Mouse (Mus musculus) liver, embryonic 15.5 days (tissue): ENCODE data around the gene Rcbtb2. TPM values are rescaled to one million over a fixed set of nuclear protein-coding genes. Genes with fewer than 3 reads are reported as not detected.
"Not testable (repeated sequence)": the region's sequence is repeated elsewhere in the genome, so short reads cannot be mapped to it uniquely, and the experiment has no call there.

Experiments used
- ATAC-seq: fragments of 200-750 bp; cut with Nextera tagmentation; 2 replicates; pipeline ENCODE4 v1.8.0; 2017; ENCODE audit warnings: moderate number of reproducible peaks, mild to moderate bottlenecking, moderate library complexity; ENCODE audit not compliant: insufficient read depth
- H3K27ac ChIP-seq: fragments of 300-500 bp; sonication (generic); replicated peaks from 2 replicates; pipeline ENCODE4 v1.5.1; 2015; ENCODE audit warnings: mild to moderate bottlenecking, inconsistent platforms
- H3K27me3 ChIP-seq: fragments of 300-500 bp; sonication (generic); 2 replicates; pipeline ENCODE4 v1.6.1; 2015; ENCODE audit warnings: mild to moderate bottlenecking, inconsistent platforms
- H3K36me3 ChIP-seq: fragments of 300-500 bp; sonication (generic); replicated peaks from 2 replicates; pipeline ENCODE4 v1.6.1; 2015; ENCODE audit warnings: moderate library complexity, mild to moderate bottlenecking, inconsistent platforms
- H3K4me1 ChIP-seq: fragments of 300-500 bp; sonication (generic); replicated peaks from 2 replicates; pipeline ENCODE4 v1.6.1; 2015; ENCODE audit warnings: inconsistent platforms
- H3K4me2 ChIP-seq: fragments of 300-500 bp; sonication (generic); 2 replicates; pipeline ENCODE4 v1.6.1; 2015; ENCODE audit warnings: moderate library complexity, mild to moderate bottlenecking, inconsistent platforms
- H3K4me3 ChIP-seq: fragments of 300-500 bp; sonication (generic); replicated peaks from 2 replicates; pipeline ENCODE4 v1.5.1; 2015; ENCODE audit warnings: mild to moderate bottlenecking, inconsistent platforms
- H3K9ac ChIP-seq: fragments of 300-500 bp; sonication (generic); 2 replicates; pipeline ENCODE4 v1.6.1; 2015; ENCODE audit warnings: moderate library complexity, mild to moderate bottlenecking, inconsistent platforms
- H3K9me3 ChIP-seq: fragments of 300-500 bp; sonication (generic); replicated peaks from 2 replicates; pipeline ENCODE4 v1.6.1; 2016; ENCODE audit warnings: inconsistent platforms
- WGBS: fragments of 180-500 bp; shearing (Covaris S2); methylation state at CpG from one replicate; pipeline ENCODE4 v1.1.7; 2015; ENCODE audit warnings: mixed read lengths; ENCODE audit not compliant: insufficient replicate concordance; 5-methylcytosine and 5-hydroxymethylcytosine counted together
- polyA plus RNA-seq: library from polyadenylated mRNA; unstranded; fragments of >200 nt; fragmentation: Nextera tagmentation; extraction: Ambion mirVana; gene quantifications from 2 replicates; pipeline ENCODE4 v1.2.1, GENCODE M21; 2015

Gene Rcbtb2
- polyA plus RNA-seq, 1 experiment from 2014 or later, result 18.9 TPM

- WGBS, result 45% methylated on average over 6 of the region's 6 CpGs
- no peak for ATAC-seq
These were observed 17.9 kb upstream of the Rcbtb2 start for GRCm38 (mm10) chr14:73104913-73105312.

DNA sequence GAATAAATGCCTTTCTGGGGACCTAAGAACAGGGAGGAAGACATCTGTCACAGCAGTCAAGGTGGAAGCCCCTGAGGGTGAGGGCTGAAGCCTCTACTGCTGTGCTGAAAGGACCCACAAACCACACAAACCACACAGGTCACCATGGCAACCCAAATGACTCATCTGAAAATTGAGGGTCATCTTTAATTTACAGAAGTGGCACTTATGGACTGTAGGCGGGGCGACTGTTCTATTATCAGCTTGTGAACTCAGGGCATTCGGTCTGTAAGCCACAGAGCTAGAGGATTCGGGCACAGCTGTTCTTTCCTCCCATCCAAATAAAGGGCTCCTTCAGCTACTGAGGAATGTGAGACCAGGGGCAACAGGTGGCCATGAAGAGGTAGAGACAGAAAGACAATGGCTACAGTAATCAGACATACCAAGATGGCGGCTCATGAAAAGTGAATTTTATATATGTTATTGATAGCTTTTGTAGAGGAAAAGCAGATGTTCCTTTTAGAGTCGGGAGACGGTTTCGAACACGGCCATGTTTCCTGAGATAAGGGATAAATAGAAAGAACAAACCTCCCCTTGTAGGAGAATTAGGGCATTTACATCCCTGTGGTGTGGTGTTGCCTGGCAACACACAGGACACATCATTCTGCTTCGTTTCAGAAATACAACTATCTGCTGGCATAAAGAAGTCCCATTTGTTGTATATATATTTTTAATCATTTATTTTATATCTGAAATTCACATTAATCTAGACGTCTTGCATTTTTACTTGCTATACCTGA is 17.2 kb upstream of the Rcbtb2 start:
- no peak for ATAC-seq
- H3K27me3 ChIP-seq, result no peaks in the 10 kb centered on the region
- no peak overlapping the region for H3K4me3 ChIP-seq
- peaks cover 9% of the 10 kb centered on the region for H3K4me1 ChIP-seq
- no peak overlapping the region for H3K4me2 ChIP-seq
- H3K27ac ChIP-seq, result no peak overlapping the region
- H3K36me3 ChIP-seq, result no peaks in the 10 kb centered on the region
- WGBS, result 19% methylated on average over 11 of the region's 11 CpGs
- no peaks in the 10 kb centered on the region for H3K9me3 ChIP-seq
- no peak overlapping the region for H3K9ac ChIP-seq

More at GRCm38 (mm10) chr14:73104913-73105312, 17.9 kb upstream of the Rcbtb2 start:
- no peak overlapping the region for H3K9ac ChIP-seq
- H3K4me2 ChIP-seq, result no peak overlapping the region
- H3K27ac ChIP-seq, result no peak overlapping the region
- H3K9me3 ChIP-seq, result no peaks in the 10 kb centered on the region
- no peaks in the 10 kb centered on the region for H3K27me3 ChIP-seq
- H3K4me1 ChIP-seq, result peaks cover 9% of the 10 kb centered on the region
- H3K36me3 ChIP-seq, result no peaks in the 10 kb centered on the region
- H3K4me3 ChIP-seq, result no peak overlapping the region

GRCm38 (mm10) chr14:73106234-73106711 is 16.6 kb upstream of the Rcbtb2 start:
- no peaks in the 10 kb centered on the region for H3K9me3 ChIP-seq
- WGBS, result 18% methylated on average over 8 of the region's 8 CpGs
- ATAC-seq, result no peak
- no peak overlapping the region for H3K9ac ChIP-seq
- peaks cover 9% of the 10 kb centered on the region for H3K4me1 ChIP-seq
- no peaks in the 10 kb centered on the region for H3K36me3 ChIP-seq
- no peak overlapping the region for H3K27ac ChIP-seq
- H3K4me2 ChIP-seq, result peak overlapping the region; percentile 29
- H3K4me3 ChIP-seq, result no peak overlapping the region
- no peaks in the 10 kb centered on the region for H3K27me3 ChIP-seq

DNA sequence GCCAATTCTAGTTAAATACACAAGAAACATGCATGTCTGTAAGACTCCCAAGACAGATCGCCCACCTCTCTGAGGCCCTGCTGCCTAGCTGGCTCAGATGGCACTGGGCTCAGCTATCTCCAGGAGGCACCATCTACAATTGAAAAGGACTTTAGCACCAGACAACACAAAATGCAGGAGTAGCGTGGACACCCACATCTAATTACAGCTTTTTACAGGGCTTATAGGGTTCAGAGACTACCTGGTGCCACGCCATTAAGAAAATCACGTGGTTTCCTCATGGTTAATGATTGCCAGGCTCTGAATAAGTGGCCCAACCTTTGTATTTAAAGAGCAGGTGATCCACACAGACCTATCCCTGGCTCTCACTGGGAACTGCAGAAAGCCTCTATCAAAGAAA is 15.9 kb upstream of the Rcbtb2 start:
- H3K9ac ChIP-seq, result no peak overlapping the region
- no peak overlapping the region for H3K4me3 ChIP-seq
- WGBS, result 33% methylated on average over 4 of the region's 4 CpGs
- no peaks in the 10 kb centered on the region for H3K27me3 ChIP-seq
- H3K4me1 ChIP-seq, result peaks cover 9% of the 10 kb centered on the region
- H3K36me3 ChIP-seq, result no peaks in the 10 kb centered on the region
- ATAC-seq, result peak; percentile 64
- peak overlapping the region; percentile 29 for H3K4me2 ChIP-seq
- H3K9me3 ChIP-seq, result no peaks in the 10 kb centered on the region
- no peak overlapping the region for H3K27ac ChIP-seq

DNA sequence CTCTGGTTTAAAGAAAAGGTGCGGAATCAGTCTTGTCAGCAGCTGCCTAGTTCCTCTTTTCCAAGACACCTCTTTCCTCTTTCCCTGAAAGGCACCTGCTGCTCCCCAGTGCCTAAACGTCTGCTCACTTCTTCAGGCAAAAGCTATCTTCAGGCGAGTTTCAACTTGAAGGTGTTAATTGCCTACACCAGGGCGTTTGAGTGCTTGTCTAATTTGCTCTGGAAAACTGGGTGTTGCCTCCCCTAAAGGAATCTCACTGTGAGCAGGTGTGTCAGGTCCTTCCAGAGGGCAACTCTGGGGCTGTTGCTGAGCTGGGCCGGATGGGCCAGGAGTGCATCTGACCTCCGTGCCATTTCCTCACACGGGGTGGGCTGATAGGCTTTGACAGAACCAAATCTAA is 15.5 kb upstream of the Rcbtb2 start:
- no peak overlapping the region for H3K27ac ChIP-seq
- no peak overlapping the region for H3K4me3 ChIP-seq
- peak overlapping the region; percentile 8; the same call in 1 of the 2 replicates for H3K4me2 ChIP-seq
- H3K36me3 ChIP-seq, result no peaks in the 10 kb centered on the region
- 32% methylated on average over 7 of the region's 7 CpGs for WGBS
- H3K27me3 ChIP-seq, result no peaks in the 10 kb centered on the region
- no peak overlapping the region for H3K9ac ChIP-seq
- H3K4me1 ChIP-seq, result peaks cover 10% of the 10 kb centered on the region
- H3K9me3 ChIP-seq, result no peaks in the 10 kb centered on the region
- peak; percentile 34; the same call in 1 of the 2 replicates for ATAC-seq

GRCm38 (mm10) chr14:73107952-73108351 is 14.9 kb upstream of the Rcbtb2 start:
- Histone ChIP-seq H3K4me2 (no peak overlapping the region), H3K27me3 (no peaks in the 10 kb centered on the region), H3K36me3 (no peaks in the 10 kb centered on the region), H3K4me3 (no peak overlapping the region), H3K4me1 (peaks cover 14% of the 10 kb centered on the region), H3K9me3 (no peaks in the 10 kb centered on the region), H3K27ac (no peak overlapping the region), H3K9ac (no peak overlapping the region)
- ATAC-seq, result no peak
- 20% methylated on average over 6 of the region's 6 CpGs for WGBS

DNA sequence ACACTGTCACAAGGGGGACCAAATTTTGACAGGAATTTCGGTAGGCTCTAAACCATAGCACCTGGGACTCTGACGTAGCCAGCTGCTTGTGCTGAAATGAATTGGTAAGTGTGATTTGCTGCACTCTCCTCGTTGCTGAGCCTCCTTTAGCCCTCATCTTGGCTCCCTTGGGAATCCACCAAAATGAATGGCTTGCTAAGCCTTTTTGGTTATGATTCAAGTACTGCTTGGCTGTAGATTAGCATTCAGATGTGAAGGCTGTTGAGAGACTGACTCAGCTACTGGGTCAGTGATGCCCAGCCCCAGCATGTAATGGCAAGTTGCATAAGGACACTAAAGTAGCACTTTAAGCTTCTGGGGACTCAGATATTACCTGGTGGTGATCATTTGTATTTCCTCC is 12.2 kb upstream of the Rcbtb2 start:
- Histone ChIP-seq H3K9me3 (no peaks in the 10 kb centered on the region), H3K4me2 (no peak overlapping the region), H3K27me3 (no peaks in the 10 kb centered on the region), H3K27ac (no peak overlapping the region), H3K4me3 (no peak overlapping the region), H3K9ac (no peak overlapping the region), H3K36me3 (no peaks in the 10 kb centered on the region), H3K4me1 (peaks cover 14% of the 10 kb centered on the region)
- WGBS, result 65% methylated on average over 3 of the region's 3 CpGs
- ATAC-seq, result no peak

DNA sequence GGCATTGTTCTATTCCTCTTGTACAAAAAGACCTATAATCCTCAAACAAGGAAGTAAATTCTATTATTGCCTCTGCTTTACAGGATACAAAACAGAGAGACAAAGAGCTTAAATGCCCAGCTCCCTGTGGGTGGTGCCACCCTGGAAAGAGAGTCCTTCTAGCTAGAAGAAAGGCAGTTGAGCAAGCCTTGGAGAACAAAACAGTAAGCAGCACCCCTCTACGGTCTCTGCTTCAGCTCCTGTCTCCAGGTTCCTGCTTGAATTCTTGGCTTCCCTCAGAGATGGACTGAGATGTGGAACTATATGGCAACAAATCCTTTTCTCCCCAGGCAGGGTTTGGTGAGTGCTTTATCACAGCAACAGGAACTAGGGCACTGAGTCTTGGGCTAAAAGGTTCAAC is 11.7 kb upstream of the Rcbtb2 start:
- no peak overlapping the region for H3K4me3 ChIP-seq
- H3K27me3 ChIP-seq, result no peaks in the 10 kb centered on the region
- 60% methylated on average over 1 of the region's 1 CpGs for WGBS
- H3K9ac ChIP-seq, result no peak overlapping the region
- peaks cover 14% of the 10 kb centered on the region for H3K4me1 ChIP-seq
- no peak overlapping the region for H3K27ac ChIP-seq
- H3K4me2 ChIP-seq, result no peak overlapping the region
- H3K36me3 ChIP-seq, result no peaks in the 10 kb centered on the region
- no peak for ATAC-seq
- no peaks in the 10 kb centered on the region for H3K9me3 ChIP-seq

GRCm38 (mm10) chr14:73112186-73112840 is 10.5 kb upstream of the Rcbtb2 start:
- WGBS, result 45% methylated on average over 12 of the region's 12 CpGs
- no peak for ATAC-seq
- H3K9ac ChIP-seq, result no peak overlapping the region
- H3K4me3 ChIP-seq, result no peak overlapping the region
- peaks cover 13% of the 10 kb centered on the region for H3K4me1 ChIP-seq
- H3K27ac ChIP-seq, result no peak overlapping the region
- H3K4me2 ChIP-seq, result no peak overlapping the region
- no peaks in the 10 kb centered on the region for H3K9me3 ChIP-seq
- no peaks in the 10 kb centered on the region for H3K36me3 ChIP-seq
- H3K27me3 ChIP-seq, result no peaks in the 10 kb centered on the region

DNA sequence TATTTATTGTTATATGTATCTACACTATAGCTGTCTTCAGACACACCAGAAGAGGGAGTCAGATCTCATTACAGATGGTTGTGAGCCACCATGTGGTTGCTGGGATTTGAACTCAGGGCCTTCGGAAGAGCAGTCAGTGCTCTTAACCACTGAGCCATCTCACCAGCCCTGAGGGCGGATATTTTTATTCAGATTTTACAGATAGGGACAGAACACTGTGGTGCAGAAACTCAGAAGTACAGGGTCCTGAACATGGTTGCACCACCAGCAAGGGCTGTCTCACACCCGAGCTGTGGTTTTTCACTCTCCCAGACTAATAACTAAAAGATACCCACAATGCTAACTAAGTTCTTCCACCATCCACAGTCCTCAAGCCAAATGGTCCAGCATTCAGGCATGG is 7.9 kb upstream of the Rcbtb2 start:
- H3K36me3 ChIP-seq, H3K9me3 ChIP-seq, H3K4me3 ChIP-seq, H3K9ac ChIP-seq, ATAC-seq, H3K4me2 ChIP-seq, H3K27me3 ChIP-seq, H3K27ac ChIP-seq: not testable (repeated sequence)
- peaks cover 18% of the 10 kb centered on the region for H3K4me1 ChIP-seq
- 68% methylated on average over 3 of the region's 3 CpGs for WGBS

GRCm38 (mm10) chr14:73116301-73116700 is 6.5 kb upstream of the Rcbtb2 start:
- H3K4me2 ChIP-seq, result no peak overlapping the region
- no peak overlapping the region for H3K4me3 ChIP-seq
- H3K9ac ChIP-seq, result no peak overlapping the region
- WGBS, result 36% methylated on average over 2 of the region's 2 CpGs
- H3K36me3 ChIP-seq, result no peaks in the 10 kb centered on the region
- no peaks in the 10 kb centered on the region for H3K9me3 ChIP-seq
- no peaks in the 10 kb centered on the region for H3K27me3 ChIP-seq
- no peak for ATAC-seq
- H3K4me1 ChIP-seq, result peaks cover 19% of the 10 kb centered on the region
- no peak overlapping the region for H3K27ac ChIP-seq
